Mouse (Mus musculus): ENCODE data around the gene Gbp3.
"Not testable (repeated sequence)": the region's sequence is repeated elsewhere in the genome, so short reads cannot be mapped to it uniquely, and the experiment has no call there.

Gene Gbp3

DNA sequence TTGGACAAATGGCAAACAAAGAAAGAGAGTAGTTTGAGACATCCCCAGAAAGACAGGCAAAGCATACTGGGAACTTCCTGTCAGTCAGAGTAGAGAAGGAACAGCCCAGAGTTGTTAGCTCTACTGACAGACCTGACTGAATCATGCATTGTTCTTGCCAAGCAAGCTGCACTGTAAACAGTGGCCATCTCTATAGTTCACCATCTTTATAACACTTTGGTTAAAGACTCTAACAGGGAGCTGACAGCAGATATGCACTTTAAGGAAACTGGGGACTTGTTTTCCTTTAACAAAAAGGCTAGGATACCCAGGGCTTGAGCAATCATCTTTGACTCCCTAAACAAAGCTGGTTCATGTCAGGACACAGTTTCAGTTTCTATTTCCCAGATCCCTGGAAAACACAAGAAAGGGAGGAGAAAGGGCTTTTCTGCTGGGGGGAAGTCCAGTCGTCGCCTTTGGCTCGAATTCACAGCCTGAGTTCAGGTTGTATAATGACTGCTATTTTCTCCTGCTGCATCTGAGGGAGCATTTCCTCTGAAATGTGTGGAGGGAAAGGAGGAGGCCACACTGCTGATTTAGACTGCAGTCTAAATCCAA, at the start of gene Gbp3:
Gbp3 (plus strand) TSS at position 395 of the 597 bp plus-strand sequence.
- no peak for DNase-seq (ENCODE audit: low spot score)

DNA sequence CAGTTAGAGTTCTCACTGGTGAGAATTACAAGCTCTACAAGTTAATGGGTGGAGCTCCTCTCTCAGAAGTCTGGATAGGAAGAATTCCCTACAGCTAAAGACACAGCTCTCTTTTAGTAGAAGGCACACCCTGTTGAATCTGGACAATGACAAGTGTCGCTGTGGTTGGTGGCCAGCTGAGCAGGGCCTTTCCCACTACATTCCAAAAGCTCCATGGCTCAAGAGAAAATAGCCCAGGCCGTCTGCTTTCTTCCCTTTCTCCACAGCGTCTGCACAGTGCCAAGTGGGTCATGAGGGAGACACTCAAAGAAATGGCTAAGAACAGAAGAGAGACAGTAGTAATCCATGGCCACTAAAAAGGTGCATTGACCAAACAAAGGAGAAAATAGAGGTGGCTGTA, 31.7 kb upstream of the Gbp3 start:
- no peak for DNase-seq (ENCODE audit: low spot score)

DNA sequence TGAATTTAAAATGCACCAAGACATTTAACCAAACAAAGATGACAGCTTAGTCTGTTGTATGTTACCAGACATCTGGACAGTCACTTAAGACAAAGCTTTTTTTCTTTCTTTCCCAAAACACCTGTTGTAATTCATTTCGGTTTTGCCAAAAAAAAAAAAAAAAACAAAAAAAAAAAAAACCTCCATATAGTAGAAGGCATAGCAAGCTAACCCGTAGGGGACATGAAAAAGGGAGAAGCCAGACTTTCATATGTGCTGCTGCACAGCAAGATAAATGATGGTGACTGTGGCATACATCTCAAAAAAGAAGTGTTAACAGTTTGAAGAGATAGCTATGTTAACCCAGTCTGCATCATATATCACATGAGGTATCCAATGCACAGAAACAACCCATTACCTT, 30.2 kb upstream of the Gbp3 start:
- DNase-seq (ENCODE audit: low spot score): no peak

DNA sequence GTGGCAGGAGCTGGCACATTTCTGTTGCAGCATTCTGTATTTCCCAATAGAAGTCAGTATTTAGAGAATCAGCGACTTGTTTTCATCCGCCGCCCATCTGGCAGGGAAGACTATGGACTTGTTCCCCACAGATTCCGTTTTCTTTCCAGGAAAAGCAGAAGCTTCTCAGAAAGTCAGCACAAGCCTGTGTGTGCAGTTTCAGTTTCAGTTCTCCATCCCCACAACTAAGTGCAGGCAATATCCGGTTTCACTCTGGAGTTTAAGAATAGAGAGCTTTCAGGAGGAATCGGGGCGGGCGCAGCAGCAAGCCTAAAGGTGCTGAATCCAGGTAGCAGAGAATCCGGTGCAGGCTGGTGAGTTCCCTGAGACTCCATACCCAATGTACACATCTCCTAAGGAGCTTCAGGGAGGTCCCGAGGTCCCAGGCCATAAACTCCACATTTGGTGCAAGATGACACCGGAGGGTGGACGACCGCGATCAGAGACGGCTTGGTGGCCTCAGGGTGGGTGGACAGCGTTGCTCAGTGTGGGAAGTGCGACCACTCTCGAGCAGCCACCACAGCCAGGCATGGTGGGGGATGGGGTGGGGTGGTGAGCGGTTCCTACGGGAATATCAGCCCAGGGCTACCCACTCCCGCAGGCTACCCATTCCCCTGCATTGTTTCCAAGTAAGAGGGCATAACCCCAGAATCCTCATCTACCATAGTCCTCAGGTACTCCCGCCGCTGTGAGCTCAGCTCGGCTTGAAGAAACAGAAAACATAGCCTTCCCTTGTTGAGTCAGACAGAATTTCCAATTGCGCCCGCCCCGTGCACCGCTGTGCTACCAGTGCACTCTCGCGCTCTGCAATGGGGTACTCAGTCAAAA, 29.5 kb upstream of the Gbp3 start, which contains the start of gene Gbp7:
Gbp7 (plus strand) TSS at position 256 of the 867 bp plus-strand sequence.
- DNase-seq (ENCODE audit: low spot score): peak; percentile 41

DNA sequence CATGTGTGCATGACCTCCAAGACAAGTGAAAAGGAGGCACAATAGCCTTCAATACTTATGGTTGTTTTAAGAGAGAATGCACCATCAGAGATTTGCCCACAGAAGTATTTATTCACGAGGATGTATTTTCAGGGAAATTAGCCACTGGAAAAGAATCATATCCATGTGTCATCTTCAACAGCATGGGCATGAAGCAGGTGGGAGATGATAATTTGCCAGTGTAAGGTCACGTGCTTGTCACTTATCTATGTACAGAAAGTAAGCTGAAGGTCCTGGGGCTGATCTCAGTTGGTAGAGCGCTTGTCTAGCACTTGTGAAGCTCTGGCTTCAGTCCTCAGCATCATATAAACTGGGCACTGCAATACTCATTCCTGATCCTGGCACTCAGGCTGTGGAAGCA, 28.2 kb upstream of the Gbp3 start:
- DNase-seq (ENCODE audit: low spot score): no peak

DNA sequence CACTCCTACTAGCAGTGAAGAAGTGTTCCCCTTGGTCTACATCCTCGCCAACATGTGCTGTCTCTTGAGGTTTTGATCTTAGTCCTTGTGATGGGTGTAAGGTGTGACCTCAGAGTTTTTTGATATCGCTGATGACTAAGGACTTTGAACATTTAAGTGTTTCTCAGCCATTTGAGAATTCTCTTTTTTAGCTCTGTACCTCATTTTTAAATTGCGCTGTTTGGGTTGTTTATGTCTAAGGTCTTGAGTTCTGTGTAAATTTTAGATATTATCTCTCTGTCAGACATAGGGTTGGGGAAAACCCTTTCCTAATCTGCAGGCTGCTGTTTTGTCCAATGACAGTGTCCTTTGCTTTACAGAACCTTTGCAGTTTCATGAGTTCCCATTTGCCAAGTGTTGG, 26.6 kb upstream of the Gbp3 start:
- DNase-seq (ENCODE audit: low spot score): no peak

DNA sequence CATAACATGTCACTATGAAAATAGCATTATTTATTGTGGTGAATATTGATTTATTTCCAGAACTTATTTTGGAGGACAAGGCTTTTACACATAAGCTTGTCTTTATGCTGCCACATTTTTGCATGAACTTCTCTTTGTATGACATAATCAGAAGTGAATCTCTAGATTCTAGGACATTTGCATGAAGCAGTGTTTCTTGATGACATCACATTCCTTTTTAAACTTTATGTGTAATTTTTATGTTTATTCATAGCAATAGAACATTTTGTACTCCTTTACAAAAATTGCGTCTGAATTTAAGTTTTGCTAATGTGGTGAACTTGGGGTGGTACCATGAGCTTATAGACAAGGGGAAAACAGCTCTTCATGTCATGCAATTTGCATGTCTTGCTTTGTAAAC, 24.2 kb upstream of the Gbp3 start:
- DNase-seq (ENCODE audit: low spot score): no peak

DNA sequence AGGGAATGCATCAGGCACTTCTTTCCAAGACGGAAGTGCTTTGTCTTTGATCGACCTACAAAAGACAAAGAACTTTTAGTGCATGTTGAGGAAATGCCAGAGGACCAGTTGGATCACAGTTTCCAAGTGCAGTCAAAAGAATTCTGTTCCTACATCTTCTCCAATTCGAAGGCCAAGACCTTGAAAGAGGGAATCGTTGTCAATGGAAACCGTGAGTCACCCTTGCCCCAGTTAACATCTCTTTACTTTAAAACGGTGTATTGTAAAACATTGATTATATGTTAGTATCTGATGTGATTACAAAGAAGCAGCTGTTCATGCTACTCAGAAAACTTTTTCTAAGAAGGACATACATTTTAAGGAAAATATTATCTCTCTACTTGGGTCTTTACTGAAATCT, 18.4 kb upstream of the Gbp3 start:
- DNase-seq (ENCODE audit: low spot score): no peak

DNA sequence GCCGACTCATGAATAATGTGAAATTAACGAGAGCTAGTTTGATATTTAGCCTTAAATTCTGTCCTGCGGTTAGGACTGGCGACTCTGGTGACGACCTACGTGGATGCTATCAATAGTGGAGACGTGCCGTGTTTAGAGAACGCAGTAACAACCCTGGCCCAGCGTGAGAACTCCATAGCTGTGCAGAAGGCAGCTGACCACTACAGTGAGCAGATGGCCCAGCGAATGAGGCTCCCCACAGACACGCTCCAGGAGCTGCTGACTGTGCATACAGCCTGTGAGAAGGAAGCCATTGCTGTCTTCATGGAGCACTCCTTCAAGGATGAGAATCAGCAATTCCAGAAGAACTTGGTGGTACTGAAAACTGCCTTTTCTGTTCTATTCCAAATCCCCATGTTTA, 17.1 kb upstream of the Gbp3 start:
- DNase-seq (ENCODE audit: low spot score): not testable (repeated sequence)

DNA sequence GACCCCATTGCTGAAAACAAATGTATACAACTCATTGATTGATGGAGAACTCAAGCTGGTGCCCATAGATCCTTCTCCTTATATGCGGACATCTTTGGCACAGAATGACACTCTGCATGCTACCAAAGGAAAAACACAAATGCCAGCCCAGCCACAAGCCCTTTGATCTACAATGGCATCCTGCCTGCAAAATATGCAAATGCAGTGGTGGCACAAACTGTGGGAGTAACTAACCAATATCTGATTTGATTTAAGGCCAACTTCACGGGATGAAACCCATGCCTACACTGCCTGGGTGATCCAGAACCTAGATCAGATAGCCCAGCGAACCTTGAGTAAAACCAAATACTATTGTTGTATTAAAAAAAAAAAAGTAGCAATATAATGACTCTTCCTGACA, 13.1 kb upstream of the Gbp3 start:
- no peak for DNase-seq (ENCODE audit: low spot score)

DNA sequence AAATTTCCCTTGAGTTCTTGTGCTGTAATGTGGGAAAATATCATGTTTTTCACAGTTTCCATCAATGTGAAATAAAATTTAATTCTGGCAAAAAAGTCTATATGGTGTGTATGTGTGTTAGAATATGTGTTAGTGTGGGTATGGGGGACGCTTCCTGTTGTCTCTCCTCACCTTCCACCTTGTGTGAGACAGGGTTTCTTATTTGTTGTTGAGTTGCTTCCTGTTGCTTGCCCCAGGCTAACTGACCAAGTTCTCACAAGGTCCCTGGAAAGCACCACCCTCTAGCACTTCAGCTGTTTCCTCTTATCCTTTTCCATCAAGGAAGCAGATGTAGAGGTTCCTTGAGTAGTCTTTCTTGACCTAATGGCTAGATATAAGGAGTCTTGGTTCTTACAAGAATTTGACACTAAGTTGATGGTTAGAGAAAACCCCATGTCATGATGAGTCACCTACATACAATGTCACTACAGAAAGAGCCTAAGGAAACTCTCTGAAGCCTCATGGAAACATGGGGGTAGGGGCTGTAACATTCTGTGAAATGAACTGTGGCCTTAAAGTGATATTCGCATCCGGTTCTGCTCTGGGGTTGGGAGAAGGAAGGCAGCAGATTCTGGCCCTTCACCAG, 9.7 kb upstream of the Gbp3 start:
- DNase-seq (ENCODE audit: low spot score): no peak

DNA sequence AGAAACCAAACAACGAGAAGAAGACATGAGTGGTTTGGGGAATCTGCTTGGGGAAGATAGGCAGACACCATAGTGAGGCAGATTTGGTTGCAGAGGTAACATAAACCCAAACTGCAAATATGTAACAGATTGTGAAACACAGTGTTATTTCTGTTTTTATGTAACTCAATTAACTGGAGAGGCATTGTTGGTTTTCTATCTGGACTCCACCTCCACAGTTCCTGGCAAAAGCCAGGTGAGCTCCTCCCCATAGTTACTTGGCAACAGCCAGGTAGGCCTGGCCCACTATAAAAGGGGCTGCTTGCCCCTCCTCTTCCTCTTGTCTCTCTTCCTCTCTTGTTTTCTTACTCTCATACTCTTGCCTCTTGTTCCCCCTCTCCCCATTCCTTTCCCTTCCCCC, 5.2 kb upstream of the Gbp3 start:
- DNase-seq (ENCODE audit: low spot score): no peak

DNA sequence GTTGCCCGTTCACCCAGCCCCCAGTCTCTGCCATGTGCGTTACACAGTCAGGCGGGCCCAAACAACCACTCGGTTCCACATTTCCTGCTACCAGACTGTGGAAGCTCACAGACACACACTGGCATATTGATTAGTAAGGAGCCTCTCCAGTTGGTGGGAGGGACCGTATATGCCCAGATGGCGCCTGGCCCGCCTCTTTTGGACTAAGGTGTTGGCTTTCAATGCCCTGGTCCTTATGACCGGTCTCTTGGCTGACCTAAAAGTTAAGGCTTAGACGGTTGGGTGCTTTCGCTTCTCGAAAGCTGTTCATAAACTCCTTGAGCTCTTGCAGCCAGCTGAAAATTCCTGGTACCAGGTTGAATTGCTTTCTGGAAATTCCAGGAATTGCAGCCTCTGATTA, 4.2 kb upstream of the Gbp3 start:
- no peak for DNase-seq (ENCODE audit: low spot score)

DNA sequence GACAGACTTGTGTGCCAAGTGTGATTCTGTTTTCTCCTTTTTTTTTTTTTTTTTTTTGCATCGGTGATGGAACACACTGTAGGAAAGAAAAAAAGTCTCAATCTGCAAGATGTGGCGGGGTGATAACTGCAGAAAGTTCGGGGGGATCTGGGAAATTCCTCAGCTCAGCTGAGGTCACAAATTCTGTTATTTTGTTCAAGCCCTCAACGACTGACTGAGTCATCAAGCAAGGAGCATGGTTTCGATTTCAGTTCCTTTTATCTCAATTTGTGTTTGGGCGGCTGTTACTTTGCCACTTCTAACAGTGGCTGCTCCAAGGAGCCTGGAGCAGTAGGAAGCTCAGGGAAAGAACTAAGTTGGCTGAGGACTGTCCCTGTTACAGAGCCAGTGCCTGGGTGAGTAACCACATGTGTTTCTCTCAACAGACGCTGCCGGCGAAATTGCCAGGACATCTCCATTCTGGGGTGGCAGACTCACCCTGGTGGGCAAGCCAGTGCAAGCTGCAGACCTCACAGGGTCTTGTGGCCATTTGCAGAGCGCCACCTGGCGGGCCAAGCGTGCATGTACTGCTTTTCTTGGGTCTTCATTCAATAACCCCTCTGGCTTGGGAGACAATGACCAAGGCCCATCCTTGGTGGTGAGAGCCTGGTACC, 596 bp downstream of the Gbp3 start:
- DNase-seq (ENCODE audit: low spot score): peak; percentile 79

DNA sequence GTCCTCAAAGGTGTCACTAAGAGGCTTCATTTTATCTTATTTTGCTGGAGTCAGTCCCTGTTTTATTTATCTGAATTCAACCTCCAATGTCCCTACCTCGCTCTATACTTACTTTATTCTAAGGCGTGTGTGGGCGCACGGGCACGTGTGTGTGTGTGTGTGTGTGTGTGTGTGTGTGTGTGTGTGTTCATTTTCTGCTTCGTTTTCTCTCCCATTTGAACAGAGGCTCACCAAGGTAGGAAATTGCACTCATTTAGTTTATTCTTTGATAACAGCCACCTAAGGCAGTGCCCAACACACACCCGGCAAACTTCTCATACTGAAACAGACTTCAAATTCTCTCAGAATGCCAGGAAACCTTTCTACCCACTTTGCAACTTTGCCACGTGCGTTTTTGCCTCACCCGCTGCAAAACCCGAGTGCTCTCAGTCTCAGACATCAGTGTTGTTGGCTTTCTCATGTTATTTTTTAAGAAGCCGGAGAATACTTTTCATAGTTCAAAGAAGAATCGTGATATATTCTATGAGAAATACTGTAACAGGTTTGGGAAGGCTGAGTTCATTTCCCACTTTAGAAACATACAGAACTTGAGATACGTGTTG, 1.3 kb downstream of the Gbp3 start:
- no peak for DNase-seq (ENCODE audit: low spot score)

DNA sequence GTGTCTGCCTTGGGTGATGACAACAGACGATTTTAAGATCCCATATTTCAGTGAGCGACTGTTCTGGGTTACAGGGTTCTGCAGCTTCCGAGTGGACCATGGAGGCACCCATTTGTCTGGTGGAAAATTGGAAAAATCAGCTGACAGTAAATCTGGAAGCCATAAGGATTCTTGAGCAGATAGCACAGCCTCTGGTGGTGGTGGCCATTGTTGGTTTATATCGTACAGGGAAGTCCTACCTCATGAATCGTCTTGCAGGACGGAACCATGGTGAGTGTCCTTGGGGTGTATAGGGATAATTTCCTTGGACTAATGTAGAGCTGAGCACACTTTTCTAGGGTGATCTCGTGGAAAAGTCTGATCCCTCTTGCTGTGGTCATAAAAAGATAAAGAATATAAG, 1.8 kb downstream of the Gbp3 start:
- DNase-seq (ENCODE audit: low spot score): no peak

DNA sequence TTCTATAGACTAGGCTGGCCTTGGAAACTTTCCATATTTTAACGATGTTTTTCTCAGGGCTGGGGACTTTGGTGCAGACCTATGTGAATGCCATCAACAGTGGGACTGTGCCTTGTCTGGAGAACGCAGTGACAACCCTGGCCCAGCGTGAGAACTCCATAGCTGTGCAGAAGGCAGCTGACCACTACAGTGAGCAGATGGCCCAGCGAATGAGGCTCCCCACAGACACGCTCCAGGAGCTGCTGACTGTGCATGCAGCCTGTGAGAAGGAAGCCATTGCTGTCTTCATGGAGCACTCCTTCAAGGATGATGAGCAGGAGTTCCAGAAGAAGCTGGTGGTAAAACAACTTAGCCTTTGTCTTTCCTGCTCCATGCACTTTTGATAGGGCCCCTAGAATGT, 7.7 kb downstream of the Gbp3 start:
- not testable (repeated sequence) for DNase-seq (ENCODE audit: low spot score)

DNA sequence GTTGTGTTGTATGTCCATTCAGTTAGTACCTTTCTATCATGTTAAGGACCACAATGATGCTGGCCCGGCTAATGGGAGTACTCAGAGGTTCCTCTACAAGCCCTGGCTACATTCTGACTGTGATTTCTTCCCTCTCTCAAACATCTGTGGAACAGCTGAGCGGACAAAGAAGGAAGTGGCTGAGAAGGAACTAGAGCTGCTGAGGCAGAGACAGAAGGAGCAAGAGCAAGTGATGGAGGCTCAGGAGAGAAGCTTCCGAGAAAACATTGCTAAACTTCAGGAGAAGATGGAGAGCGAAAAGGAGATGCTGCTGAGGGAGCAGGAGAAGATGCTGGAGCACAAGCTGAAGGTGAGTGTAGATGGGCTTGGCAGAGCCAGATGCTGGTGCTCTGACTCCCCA, 10.9 kb downstream of the Gbp3 start:
- DNase-seq (ENCODE audit: low spot score): no peak

DNA sequence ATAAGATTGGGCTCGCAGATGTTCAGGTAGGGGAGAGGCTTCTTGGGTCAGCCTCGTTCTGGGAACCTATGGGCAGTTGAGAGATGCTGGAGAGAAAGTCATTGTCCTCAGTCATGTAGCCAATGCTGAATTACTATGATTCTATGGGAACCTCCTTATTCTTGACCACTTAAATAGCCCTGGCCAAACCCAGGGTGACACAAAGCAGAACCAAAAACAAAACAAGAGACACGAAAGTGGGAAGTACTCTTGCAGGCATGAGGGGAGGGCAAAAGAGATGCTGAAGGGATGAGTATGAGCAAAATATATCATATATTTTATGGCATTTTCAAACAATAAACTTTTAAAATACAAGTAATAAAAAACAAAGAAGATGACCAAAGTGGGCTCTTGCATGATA, 17.3 kb downstream of the Gbp3 start:
- no peak for DNase-seq (ENCODE audit: low spot score)

DNA sequence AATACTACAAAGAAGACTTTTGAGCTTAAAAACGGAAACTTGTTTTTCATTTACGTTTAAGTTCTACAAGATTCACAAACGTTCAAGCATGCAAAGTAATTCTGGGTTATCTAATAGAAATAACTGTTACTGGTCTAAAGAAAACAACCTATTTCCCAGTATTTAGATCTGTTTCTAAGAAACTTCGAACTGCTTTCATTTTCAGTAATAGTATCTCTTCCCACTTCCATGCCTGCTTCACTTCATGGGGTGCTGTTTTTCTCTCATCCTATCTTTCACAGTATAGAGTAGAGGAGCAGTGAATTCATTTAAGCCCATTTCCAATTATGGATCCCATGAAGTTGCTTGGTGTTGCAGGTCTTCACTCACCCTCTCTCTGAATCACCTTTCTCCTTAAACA, 18.5 kb downstream of the Gbp3 start:
- DNase-seq (ENCODE audit: low spot score): no peak

DNA sequence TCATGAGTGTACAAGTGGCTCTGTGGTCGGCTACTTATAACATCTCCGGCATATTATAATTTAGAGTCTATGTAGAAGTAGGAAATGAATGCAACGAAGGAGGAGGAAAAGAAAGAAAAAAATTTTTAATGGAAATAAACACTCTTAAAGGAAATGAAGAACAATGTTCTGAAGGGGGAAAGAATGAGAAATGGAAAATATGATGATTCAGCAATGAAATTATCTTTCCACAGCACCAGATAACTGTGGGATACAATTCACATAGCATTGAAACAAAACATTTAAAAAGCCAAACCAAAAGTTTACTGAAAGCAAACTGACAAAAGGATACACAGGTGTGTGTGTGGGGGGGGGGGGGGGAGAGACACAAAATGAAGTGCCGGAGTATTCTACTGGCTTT, 23.2 kb downstream of the Gbp3 start:
- DNase-seq (ENCODE audit: low spot score): no peak

DNA sequence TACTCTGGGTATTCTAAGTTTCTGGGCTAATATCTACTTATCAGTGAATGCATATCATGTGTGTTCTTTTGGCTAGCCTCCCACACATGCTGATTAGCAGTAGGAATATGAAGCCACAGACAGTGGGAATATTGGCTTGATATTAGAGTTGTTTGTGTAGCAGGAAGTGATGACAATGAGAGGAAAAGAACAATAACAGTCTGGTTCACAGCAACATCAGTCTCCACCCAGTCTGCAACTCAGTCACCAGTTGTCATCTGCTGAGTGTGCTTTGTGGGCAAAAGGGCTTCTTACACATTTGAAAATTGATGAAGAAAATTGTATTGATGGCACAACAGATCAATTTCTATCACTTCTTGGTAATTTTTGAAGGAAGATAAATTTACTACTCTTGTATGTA, 27.6 kb downstream of the Gbp3 start:
- no peak for DNase-seq (ENCODE audit: low spot score)

All from spleen, adult 12 weeks (tissue).